ENCODE assay signal across 19 mouse cellular contexts in the genomic region with DNA sequence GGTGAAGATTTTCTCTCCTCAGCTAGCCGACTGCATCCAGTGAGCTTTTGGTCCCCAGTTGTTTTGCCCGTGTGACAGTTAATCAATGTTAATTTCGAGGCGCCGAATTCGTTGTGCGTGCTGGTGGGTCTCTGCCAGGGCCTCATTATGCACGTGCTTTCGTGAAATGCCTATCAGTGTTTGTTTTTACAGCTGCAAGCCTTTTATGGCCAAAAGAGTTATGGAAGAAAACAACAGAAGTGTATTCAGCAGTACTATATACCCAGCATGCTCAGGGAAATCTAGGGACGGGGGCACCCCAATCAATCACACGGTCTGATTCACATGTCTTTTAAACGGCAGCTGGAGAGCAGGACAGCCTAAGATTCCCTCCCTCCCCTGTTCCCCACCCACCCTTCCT.
A peak's percentile ranks its signal among the peaks of the same experiment; 100 is the strongest.
DNase-seq lines count a peak whose midpoint lies in the region; ATAC-seq and TF ChIP-seq lines count a peak whose summit lies in the region.
"Had no signal": no experiment of that assay in that cellular context is flagged by ENCODE, and none has a peak within 500 bp of the region (broad histone marks: within the 10 kb centered on the region; RNA-seq: fewer than 3 reads in every experiment).

No protein-coding gene starts in this region.

- no peak for TF ChIP-seq CTCF in hindbrain, postnatal 0 days (IDR thresholded peaks at IDR 0.05; ENCODE audit: low read depth)
- no peak for TF ChIP-seq CTCF in gastrocnemius, adult 2 months (IDR thresholded peaks at IDR 0.05)
- no peak for TF ChIP-seq CTCF in left cerebral cortex, adult 2 months (IDR thresholded peaks at IDR 0.05)

- peak overlapping the region; percentile 12 for H3K4me3 ChIP-seq in forebrain, embryonic 15.5 days
- H3K4me3 ChIP-seq in hindbrain, postnatal 0 days (ENCODE audit: low read length) = no peak overlapping the region
- H3K4me3 ChIP-seq in gastrocnemius, adult 2 months = no peak overlapping the region
- no peak overlapping the region for H3K4me3 ChIP-seq in left cerebral cortex, adult 2 months
- H3K4me3 ChIP-seq: intestine, embryonic 15.5 days; limb, embryonic 10.5 days; liver, embryonic 13.5 days; stomach, embryonic 15.5 days had no signal

- peak; percentile 93 for ATAC-seq in forebrain, embryonic 15.5 days (replicated peaks)
- ATAC-seq in hindbrain, postnatal 0 days = no peak
- ATAC-seq: activated CD4-positive, CD25-positive, alpha-beta regulatory T cell, adult 4 months; CD4-positive, CD25-positive, alpha-beta regulatory T cell, adult 4 months; intestine, embryonic 15.5 days had no signal

- H3K27me3 ChIP-seq in forebrain, embryonic 15.5 days = no peaks in the 10 kb centered on the region
- no peaks in the 10 kb centered on the region for H3K27me3 ChIP-seq in hindbrain, postnatal 0 days (ENCODE audit: insufficient read depth, low read length)
- H3K27me3 ChIP-seq: intestine, embryonic 15.5 days; liver, embryonic 13.5 days; stomach, embryonic 15.5 days had no signal

- peak overlapping the region; percentile 34 for H3K4me2 ChIP-seq in forebrain, embryonic 15.5 days (replicated peaks)
- H3K4me2 ChIP-seq in hindbrain, postnatal 0 days (ENCODE audit: low read depth, low read length) = peak overlapping the region; percentile 14
- H3K4me2 ChIP-seq: intestine, embryonic 15.5 days; liver, embryonic 13.5 days; stomach, embryonic 15.5 days had no signal

- H3K9ac ChIP-seq in forebrain, embryonic 15.5 days (replicated peaks) = no peak overlapping the region
- no peak overlapping the region for H3K9ac ChIP-seq in hindbrain, postnatal 0 days (replicated peaks; ENCODE audit: low read length)
- H3K9ac ChIP-seq: intestine, embryonic 15.5 days; liver, embryonic 13.5 days; stomach, embryonic 15.5 days had no signal

- no peaks in the 10 kb centered on the region for H3K36me3 ChIP-seq in forebrain, embryonic 15.5 days
- no peaks in the 10 kb centered on the region for H3K36me3 ChIP-seq in hindbrain, postnatal 0 days (ENCODE audit: insufficient read depth, low read length)
- H3K36me3 ChIP-seq: intestine, embryonic 15.5 days; limb, embryonic 10.5 days; liver, embryonic 13.5 days; stomach, embryonic 15.5 days had no signal

- intact Hi-C loops in gastrocnemius, adult 2 months (cut with DNase I) = no loop called here
- intact Hi-C loops in left cerebral cortex, adult 2 months (cut with DNase I) = no loop called here

- peak overlapping the region; percentile 75 for H3K27ac ChIP-seq in forebrain, embryonic 15.5 days (replicated peaks)
- no peak overlapping the region for H3K27ac ChIP-seq in hindbrain, postnatal 0 days
- H3K27ac ChIP-seq in gastrocnemius, adult 2 months = no peak overlapping the region
- H3K27ac ChIP-seq in left cerebral cortex, adult 2 months = no peak overlapping the region
- H3K27ac ChIP-seq: intestine, embryonic 15.5 days; limb, embryonic 10.5 days; liver, embryonic 13.5 days; stomach, embryonic 15.5 days had no signal

- DNase-seq in Muller cell, postnatal 12 days (ENCODE audit: inconsistent ontology term) = peak; percentile 13
- peak; percentile 43 for DNase-seq in brain, embryonic 18.5 days (ENCODE audit: low read depth, low spot score)
- DNase-seq in hindbrain, postnatal 0 days (ENCODE audit: low spot score) = peak; percentile 20
- no peak for DNase-seq in layer of hippocampus, adult 9-10 months (ENCODE audit: low spot score)
- DNase-seq in adrenal gland, postnatal 4 days (ENCODE audit: low spot score in 2 of 2) = no peak
- DNase-seq in gastrocnemius, adult 2 months = no peak
- DNase-seq in left cerebral cortex, adult 2 months (ENCODE audit: extremely low spot score in 1 of 2, low spot score in 2 of 2) = no peak
- DNase-seq: cerebellum, adult 2 months; heart, adult 11 months; kidney, postnatal 10 days; liver, embryonic 13.5 days; lung, postnatal 36 days; thymus, postnatal 25 days had no signal

- peaks cover 28% of the 10 kb centered on the region for H3K4me1 ChIP-seq in forebrain, embryonic 15.5 days
- H3K4me1 ChIP-seq in hindbrain, postnatal 0 days (ENCODE audit: insufficient read depth, low read length) = no peaks in the 10 kb centered on the region
- H3K4me1 ChIP-seq: intestine, embryonic 15.5 days; liver, embryonic 13.5 days; stomach, embryonic 15.5 days had no signal

- H3K9me3 ChIP-seq in forebrain, embryonic 15.5 days = no peaks in the 10 kb centered on the region
- H3K9me3 ChIP-seq in hindbrain, postnatal 0 days (ENCODE audit: low read length) = no peaks in the 10 kb centered on the region
- H3K9me3 ChIP-seq: intestine, embryonic 15.5 days; limb, embryonic 10.5 days; liver, embryonic 13.5 days; stomach, embryonic 15.5 days had no signal

- 12% methylated on average over 12 of the region's 12 CpGs for WGBS in forebrain, embryonic 15.5 days
- 14% methylated on average over 12 of the region's 12 CpGs for WGBS in hindbrain, postnatal 0 days

Comparison
In these comparisons a context has a peak if more than half of its experiments do, and no peak if none do; other contexts are left out.
1. DNase-seq: peak in Muller cell, postnatal 12 days (single experiment), brain, embryonic 18.5 days (single experiment) and hindbrain, postnatal 0 days (single experiment); none in layer of hippocampus, adult 9-10 months (single experiment), adrenal gland, postnatal 4 days (0 of 2), gastrocnemius, adult 2 months (single experiment) and left cerebral cortex, adult 2 months (0 of 2).